Mouse (Mus musculus): ENCODE results near the gene Safb2.

DNA sequence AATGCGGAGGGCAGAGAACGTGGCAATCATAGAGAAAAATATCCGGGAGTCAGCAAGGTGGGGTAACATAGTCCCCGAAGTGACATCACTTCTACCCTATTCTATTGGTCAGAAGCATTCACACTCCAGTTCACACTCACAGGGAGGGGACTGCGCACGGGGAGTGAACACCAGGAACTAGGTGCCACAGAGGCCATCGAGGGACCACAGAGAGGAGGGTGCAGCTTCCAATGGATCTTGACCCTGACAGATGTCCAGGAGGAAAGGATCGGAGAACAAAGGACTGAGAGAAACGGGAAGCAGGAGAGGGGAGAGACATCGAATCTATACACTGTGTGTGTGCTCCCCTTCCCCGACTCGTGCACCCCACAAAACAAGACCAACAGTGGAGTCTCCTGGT, 69.5 kb downstream of the Safb2 start:
- TF ChIP-seq CTCF (conservative IDR thresholded peaks at IDR 0.05; ENCODE audit: insufficient read depth, insufficient read length, low read depth, low read length) (no peak), POLR2A (IDR thresholded peaks at IDR 0.05; ENCODE audit: low read depth, low read length) (no peak)

All from kidney, adult 2 months (tissue).